Mouse (Mus musculus): ENCODE results near the gene Lhpp. TPM values are rescaled to one million over a fixed set of nuclear protein-coding genes. Genes with fewer than 3 reads are reported as not detected.

Gene Lhpp
- not detected in 2 replicates for polyA plus RNA-seq (2012; ENCODE audit: insufficient read depth, insufficient read length, low replicate concordance, missing spikeins)

- Histone ChIP-seq H3K27ac (ENCODE audit: insufficient read depth, low read depth, low read length) (no peak within 1 kb of the TSS), H3K4me1 (ENCODE audit: control insufficient read depth, insufficient read depth, low read length) (peaks cover 10% of the 10 kb centered on the region), H3K4me3 (ENCODE audit: insufficient read depth, low read depth, low read length) (peak within 1 kb of the TSS; percentile 91)
- TF ChIP-seq CTCF (IDR thresholded peaks at IDR 0.05; ENCODE audit: insufficient read depth, low read depth, low read length) (no peak), POLR2A (IDR thresholded peaks at IDR 0.05; ENCODE audit: insufficient read depth, low read depth, low read length) (peak; percentile 54; the same call in 1 of the 2 replicates)
- 7% methylated on average over 44 of the region's 44 CpGs for WGBS
Measured at GRCm38 (mm10) chr7:132610468-132611318, at the start of gene Lhpp. Gene Lhpp, plus strand, starts transcription at chr7:132610638.

- WGBS: 51% methylated on average over 1 of the region's 1 CpGs
- Histone ChIP-seq H3K4me1 (ENCODE audit: control insufficient read depth, insufficient read depth, low read length) (peaks cover 10% of the 10 kb centered on the region), H3K4me3 (ENCODE audit: insufficient read depth, low read depth, low read length) (no peak overlapping the region), H3K27ac (ENCODE audit: insufficient read depth, low read depth, low read length) (no peak overlapping the region)
- no peak for TF ChIP-seq POLR2A (IDR thresholded peaks at IDR 0.05; ENCODE audit: insufficient read depth, low read depth, low read length)
- TF ChIP-seq CTCF (IDR thresholded peaks at IDR 0.05; ENCODE audit: insufficient read depth, low read depth, low read length): no peak
Measured at GRCm38 (mm10) chr7:132565831-132566230, 44.6 kb upstream of the Lhpp start.

GRCm38 (mm10) chr7:132568817-132569216, 41.6 kb upstream of the Lhpp start:
- H3K27ac ChIP-seq (ENCODE audit: insufficient read depth, low read depth, low read length): 0 out of 2 replicates have a peak overlapping the region, but pooled peaks have one; percentile 33
- WGBS: 62% methylated on average over 6 of the region's 6 CpGs
- H3K4me3 ChIP-seq (ENCODE audit: insufficient read depth, low read depth, low read length): no peak overlapping the region
- peaks cover 10% of the 10 kb centered on the region for H3K4me1 ChIP-seq (ENCODE audit: control insufficient read depth, insufficient read depth, low read length)
- TF ChIP-seq CTCF (IDR thresholded peaks at IDR 0.05; ENCODE audit: insufficient read depth, low read depth, low read length) (no peak), POLR2A (IDR thresholded peaks at IDR 0.05; ENCODE audit: insufficient read depth, low read depth, low read length) (no peak)

- H3K27ac ChIP-seq (ENCODE audit: insufficient read depth, low read depth, low read length): no peak overlapping the region
- WGBS: 79% methylated on average over 5 of the region's 5 CpGs
Measured at GRCm38 (mm10) chr7:132570071-132570470, 40.4 kb upstream of the Lhpp start.

GRCm38 (mm10) chr7:132571481-132571880, 39.0 kb upstream of the Lhpp start:
- Histone ChIP-seq H3K4me3 (ENCODE audit: insufficient read depth, low read depth, low read length) (no peak overlapping the region), H3K4me1 (ENCODE audit: control insufficient read depth, insufficient read depth, low read length) (peaks cover 12% of the 10 kb centered on the region), H3K27ac (ENCODE audit: insufficient read depth, low read depth, low read length) (no peak overlapping the region)
- WGBS: 67% methylated on average over 8 of the region's 8 CpGs
- TF ChIP-seq CTCF (IDR thresholded peaks at IDR 0.05; ENCODE audit: insufficient read depth, low read depth, low read length) (no peak), POLR2A (IDR thresholded peaks at IDR 0.05; ENCODE audit: insufficient read depth, low read depth, low read length) (no peak)

More at GRCm38 (mm10) chr7:132570071-132570470, 40.4 kb upstream of the Lhpp start:
- Histone ChIP-seq H3K4me3 (ENCODE audit: insufficient read depth, low read depth, low read length) (no peak overlapping the region), H3K4me1 (ENCODE audit: control insufficient read depth, insufficient read depth, low read length) (peaks cover 10% of the 10 kb centered on the region)
- no peak for TF ChIP-seq POLR2A (IDR thresholded peaks at IDR 0.05; ENCODE audit: insufficient read depth, low read depth, low read length)
- no peak for TF ChIP-seq CTCF (IDR thresholded peaks at IDR 0.05; ENCODE audit: insufficient read depth, low read depth, low read length)

GRCm38 (mm10) chr7:132572738-132573137, 37.7 kb upstream of the Lhpp start:
- 71% methylated on average over 3 of the region's 3 CpGs for WGBS
- Histone ChIP-seq H3K4me1 (ENCODE audit: control insufficient read depth, insufficient read depth, low read length) (peaks cover 12% of the 10 kb centered on the region), H3K4me3 (ENCODE audit: insufficient read depth, low read depth, low read length) (no peak overlapping the region), H3K27ac (ENCODE audit: insufficient read depth, low read depth, low read length) (no peak overlapping the region)
- TF ChIP-seq POLR2A (IDR thresholded peaks at IDR 0.05; ENCODE audit: insufficient read depth, low read depth, low read length): no peak
- no peak for TF ChIP-seq CTCF (IDR thresholded peaks at IDR 0.05; ENCODE audit: insufficient read depth, low read depth, low read length)

GRCm38 (mm10) chr7:132573205-132573604, 37.2 kb upstream of the Lhpp start:
- peaks cover 12% of the 10 kb centered on the region for H3K4me1 ChIP-seq (ENCODE audit: control insufficient read depth, insufficient read depth, low read length)
- no peak for TF ChIP-seq CTCF (IDR thresholded peaks at IDR 0.05; ENCODE audit: insufficient read depth, low read depth, low read length)
- TF ChIP-seq POLR2A (IDR thresholded peaks at IDR 0.05; ENCODE audit: insufficient read depth, low read depth, low read length): no peak
- H3K4me3 ChIP-seq (ENCODE audit: insufficient read depth, low read depth, low read length): no peak overlapping the region
- 42% methylated on average over 6 of the region's 6 CpGs for WGBS
- H3K27ac ChIP-seq (ENCODE audit: insufficient read depth, low read depth, low read length): no peak overlapping the region

- WGBS: 76% methylated on average over 5 of the region's 5 CpGs
- no peak for TF ChIP-seq CTCF (IDR thresholded peaks at IDR 0.05; ENCODE audit: insufficient read depth, low read depth, low read length)
- no peak for TF ChIP-seq POLR2A (IDR thresholded peaks at IDR 0.05; ENCODE audit: insufficient read depth, low read depth, low read length)
- Histone ChIP-seq H3K4me3 (ENCODE audit: insufficient read depth, low read depth, low read length) (no peak overlapping the region), H3K27ac (ENCODE audit: insufficient read depth, low read depth, low read length) (no peak overlapping the region), H3K4me1 (ENCODE audit: control insufficient read depth, insufficient read depth, low read length) (peaks cover 8% of the 10 kb centered on the region)
Measured at GRCm38 (mm10) chr7:132574646-132575045, 35.8 kb upstream of the Lhpp start.

GRCm38 (mm10) chr7:132575623-132576022, 34.8 kb upstream of the Lhpp start:
- H3K4me3 ChIP-seq (ENCODE audit: insufficient read depth, low read depth, low read length): peak overlapping the region; percentile 95
- WGBS: 1% methylated on average over 13 of the region's 13 CpGs
- TF ChIP-seq CTCF (IDR thresholded peaks at IDR 0.05; ENCODE audit: insufficient read depth, low read depth, low read length) (no peak; the same call in 1 of the 2 replicates), POLR2A (IDR thresholded peaks at IDR 0.05; ENCODE audit: insufficient read depth, low read depth, low read length) (no peak; the same call in 1 of the 2 replicates)
- peak overlapping the region; percentile 6; the same call in 1 of the 2 replicates for H3K27ac ChIP-seq (ENCODE audit: insufficient read depth, low read depth, low read length)
- 0 out of 2 replicates have a peak, but pooled peaks cover 2% of the 10 kb centered on the region for H3K4me1 ChIP-seq (ENCODE audit: control insufficient read depth, insufficient read depth, low read length)
